Mouse (Mus musculus): Measurements from ENCODE around the gene Nlk.
"Not testable (repeated sequence)": the region's sequence is repeated elsewhere in the genome, so short reads cannot be mapped to it uniquely, and the experiment has no call there.

Nlk gene

DNA sequence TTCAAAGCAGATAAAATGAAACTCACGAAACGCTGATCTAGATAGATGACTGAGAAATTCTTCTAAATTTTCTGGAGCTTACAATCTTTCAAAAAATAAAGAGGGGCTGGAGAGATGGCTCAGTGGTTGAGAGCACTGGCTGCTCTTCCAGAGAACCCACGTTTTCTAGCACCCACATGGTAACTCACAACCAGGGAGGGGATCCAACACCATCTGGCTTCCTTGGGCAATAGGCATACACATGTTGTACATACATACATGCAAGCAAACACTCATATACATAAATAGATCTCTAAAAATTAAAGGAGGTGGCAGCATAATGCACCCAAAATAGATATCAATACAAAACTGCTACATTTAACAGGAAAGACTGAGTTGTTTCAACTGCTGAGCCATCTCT lies 16.1 kb downstream of the Nlk start:
- no peak for DNase-seq (ENCODE audit: low spot score)

DNA sequence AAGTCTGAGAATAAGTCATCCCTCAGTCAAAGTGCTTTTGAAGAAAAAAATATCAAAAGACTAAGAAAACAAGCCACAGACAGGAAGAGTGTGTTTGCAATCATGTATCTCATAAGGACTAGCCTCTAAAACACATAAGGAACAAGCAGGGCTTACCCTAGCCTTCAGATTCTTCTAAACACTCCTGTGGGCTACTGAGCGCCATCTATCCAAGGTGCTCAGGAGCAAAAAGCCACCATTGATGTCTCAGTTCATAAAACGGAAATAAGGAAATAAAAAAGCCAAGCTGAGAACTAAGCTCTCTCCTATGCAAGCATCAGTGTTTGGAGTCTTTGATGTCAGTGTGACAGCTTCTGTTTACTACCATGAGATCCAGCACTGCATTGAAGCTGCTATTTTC lies 18.4 kb downstream of the Nlk start:
- DNase-seq (ENCODE audit: low spot score): no peak

- DNase-seq (ENCODE audit: low spot score): no peak
Observed at GRCm38 (mm10) chr11:78668647-78669046, 28.5 kb downstream of the Nlk start.

DNA sequence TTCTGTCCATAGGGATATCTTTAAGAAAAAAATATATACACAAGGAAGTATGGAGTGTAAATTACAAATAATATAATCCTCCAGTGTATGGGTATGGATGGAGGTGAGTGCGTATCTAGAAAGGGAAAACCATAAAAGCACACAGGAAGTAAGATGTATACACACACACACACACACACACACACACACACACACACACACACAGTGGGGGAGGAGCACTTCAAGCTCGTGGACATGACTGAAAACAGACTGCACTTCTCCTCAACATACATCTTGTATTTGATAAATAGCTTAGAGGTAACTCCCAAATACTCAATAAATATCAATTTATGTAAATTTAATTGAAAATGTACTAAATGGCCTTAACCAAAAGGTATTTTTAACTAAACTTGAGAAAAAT lies 32.3 kb downstream of the Nlk start:
- DNase-seq (ENCODE audit: low spot score): no peak

DNA sequence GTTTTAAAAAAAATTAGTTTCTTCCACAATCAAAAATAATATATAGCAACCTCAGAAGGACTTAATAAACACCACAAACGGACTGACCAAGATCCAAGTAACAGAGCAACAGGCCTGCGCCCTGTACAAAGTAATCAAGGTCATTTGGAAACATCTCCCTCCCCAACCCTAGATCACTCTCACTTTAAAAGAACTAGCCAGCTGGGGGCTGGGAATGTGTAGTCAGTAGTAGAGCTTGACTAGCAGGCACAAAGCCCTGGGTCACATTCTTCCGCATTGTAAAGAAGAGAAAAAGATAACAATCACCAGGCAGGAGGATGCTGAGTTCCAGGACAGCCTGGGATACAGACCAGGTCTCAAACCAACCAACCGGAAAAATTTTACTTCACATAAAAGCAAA lies 33.3 kb downstream of the Nlk start:
- DNase-seq (ENCODE audit: low spot score): no peak

DNA sequence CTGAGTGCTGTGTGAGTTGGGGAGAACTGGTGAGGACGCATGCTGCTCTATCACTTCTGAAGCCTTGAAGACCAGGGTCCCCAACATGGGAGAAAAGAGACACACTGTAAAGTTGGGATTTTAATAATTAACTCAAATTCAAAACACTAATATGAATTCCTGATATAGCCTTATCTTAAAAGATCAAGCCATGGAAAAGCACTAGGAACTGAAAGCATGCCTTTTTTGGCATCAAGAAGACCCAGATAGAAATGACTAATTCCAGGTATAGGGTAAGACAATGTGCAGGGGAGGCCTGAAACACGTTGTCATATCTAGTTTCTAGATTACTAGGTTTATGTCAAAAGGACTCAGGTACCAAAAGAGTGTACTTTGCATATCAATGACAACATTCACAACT lies 48.0 kb downstream of the Nlk start:
- DNase-seq (ENCODE audit: low spot score): no peak

DNA sequence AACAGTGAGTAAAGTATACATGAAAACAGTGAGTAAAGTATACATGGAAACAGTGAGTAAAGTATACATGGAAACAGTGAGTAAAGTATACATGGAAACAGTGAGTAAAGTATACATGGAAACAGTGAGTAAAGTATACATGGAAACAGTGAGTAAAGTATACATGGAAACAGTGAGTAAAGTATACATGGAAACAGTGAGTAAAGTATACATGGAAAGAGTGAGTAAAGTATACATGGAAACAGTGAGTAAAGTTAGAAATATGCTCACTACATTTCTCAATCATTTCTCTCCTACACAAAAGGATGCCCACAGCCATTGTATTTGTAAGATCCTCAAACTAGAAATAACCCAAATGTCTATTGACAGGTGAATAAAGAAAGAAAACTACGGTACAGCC lies 48.8 kb downstream of the Nlk start:
- DNase-seq (ENCODE audit: low spot score): not testable (repeated sequence)

- DNase-seq (ENCODE audit: low spot score): no peak
Observed at GRCm38 (mm10) chr11:78643746-78644145, 53.4 kb downstream of the Nlk start.

DNA sequence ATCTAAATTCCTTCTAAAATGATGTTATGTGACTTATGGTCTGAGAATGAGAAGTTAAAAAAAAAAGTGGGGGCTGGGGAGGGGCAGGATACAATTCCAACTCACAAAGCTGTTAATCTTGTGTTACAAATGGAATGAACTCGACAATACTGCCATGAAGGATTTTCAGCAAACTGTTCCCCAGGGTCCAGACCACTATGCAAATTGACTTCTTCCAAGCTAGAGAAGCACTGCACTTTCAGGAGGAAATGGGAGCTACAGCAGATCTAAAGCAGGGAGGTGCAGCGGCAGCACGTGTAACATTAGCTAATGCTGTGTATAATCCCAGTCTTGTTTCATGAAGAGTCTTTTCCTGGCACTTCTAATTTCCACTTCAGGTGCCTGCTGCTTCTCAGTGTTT lies 55.0 kb downstream of the Nlk start:
- DNase-seq (ENCODE audit: low spot score): no peak

DNA sequence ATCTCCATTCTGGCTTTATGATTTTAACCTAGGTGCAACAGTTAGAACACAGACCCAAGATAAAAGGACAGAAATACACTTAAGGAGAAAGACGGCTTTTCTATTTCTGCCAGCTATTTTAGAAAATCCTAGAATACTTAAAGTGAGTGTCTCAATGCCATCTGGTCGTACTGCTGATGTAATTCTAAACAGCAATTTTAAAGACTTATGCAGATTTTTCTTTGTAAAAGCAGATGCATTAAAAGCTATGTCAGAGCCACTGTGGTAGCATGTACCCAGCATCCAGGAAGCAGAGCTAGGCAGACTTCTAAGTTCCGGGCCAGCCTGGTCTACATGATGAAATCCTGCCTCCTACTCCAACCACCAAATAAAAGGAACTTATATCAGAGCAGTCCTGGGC lies 56.1 kb downstream of the Nlk start:
- no peak for DNase-seq (ENCODE audit: low spot score)

- no peak for DNase-seq (ENCODE audit: low spot score)
Observed at GRCm38 (mm10) chr11:78632782-78633181, 64.4 kb downstream of the Nlk start.

DNA sequence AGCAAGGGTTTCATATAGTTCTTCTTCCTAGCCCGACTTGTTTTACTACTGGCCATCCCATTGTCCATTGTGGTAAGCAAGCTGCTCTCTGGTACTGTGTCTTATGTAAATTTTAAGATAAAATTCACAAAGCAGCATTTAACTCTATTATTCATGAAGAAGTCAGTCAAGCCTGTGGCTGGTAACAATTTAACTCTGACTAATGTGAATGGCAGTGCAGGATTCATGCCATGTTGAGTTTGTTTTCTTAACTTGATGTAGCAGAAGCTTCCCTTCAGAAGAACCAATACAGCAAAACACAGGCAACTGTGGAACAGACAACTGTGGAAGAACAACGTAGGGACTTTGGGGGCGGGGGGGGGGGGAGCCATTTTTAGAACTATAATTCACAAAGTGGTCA lies 68.3 kb downstream of the Nlk start:
- DNase-seq (ENCODE audit: low spot score): no peak

DNA sequence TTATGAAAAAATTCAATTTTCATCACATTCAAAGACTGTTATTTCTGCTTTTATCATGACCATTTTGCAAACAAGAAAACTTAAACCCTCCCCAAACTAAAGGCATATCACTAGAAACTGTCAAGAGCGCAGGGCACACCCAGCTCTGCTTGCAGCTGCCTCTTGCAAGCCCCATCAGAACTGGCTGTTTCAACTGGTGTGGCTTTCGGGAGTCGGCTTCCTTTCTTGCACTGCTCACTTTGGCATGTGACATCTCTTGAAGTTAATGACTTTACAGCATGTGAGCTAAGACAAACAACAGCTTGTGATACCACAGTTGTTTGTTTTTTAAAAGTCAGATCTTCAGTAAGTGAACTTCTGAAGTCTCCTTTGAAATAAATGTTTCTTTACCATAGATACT lies 72.8 kb downstream of the Nlk start:
- DNase-seq (ENCODE audit: low spot score): no peak

GRCm38 (mm10) chr11:78621926-78622325 lies 75.2 kb downstream of the Nlk start:
- no peak for DNase-seq (ENCODE audit: low spot score)

GRCm38 (mm10) chr11:78620179-78620578 lies 77.0 kb downstream of the Nlk start:
- no peak for DNase-seq (ENCODE audit: low spot score)

- no peak for DNase-seq (ENCODE audit: low spot score)
Observed at GRCm38 (mm10) chr11:78611273-78611672, 85.9 kb downstream of the Nlk start.

DNA sequence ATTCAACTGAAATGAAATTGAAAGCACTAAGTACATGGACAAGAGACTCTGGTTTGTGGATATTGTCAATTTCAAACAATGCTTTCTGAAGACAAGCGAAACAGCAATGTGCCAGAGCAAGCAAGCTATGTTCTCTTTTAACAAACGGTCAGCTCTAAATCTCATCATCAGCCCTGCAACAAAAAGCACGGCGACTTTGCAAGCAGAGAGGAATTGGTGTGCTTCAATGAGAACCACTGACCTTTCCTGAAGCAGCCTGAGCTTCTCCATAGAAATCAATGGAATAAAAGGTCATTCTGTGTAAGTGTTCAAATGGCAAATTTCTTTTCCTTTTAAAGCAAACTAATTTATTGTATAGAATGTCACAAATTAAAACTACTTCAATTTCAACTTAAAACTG lies 87.5 kb downstream of the Nlk start:
- DNase-seq (ENCODE audit: low spot score): no peak

DNA sequence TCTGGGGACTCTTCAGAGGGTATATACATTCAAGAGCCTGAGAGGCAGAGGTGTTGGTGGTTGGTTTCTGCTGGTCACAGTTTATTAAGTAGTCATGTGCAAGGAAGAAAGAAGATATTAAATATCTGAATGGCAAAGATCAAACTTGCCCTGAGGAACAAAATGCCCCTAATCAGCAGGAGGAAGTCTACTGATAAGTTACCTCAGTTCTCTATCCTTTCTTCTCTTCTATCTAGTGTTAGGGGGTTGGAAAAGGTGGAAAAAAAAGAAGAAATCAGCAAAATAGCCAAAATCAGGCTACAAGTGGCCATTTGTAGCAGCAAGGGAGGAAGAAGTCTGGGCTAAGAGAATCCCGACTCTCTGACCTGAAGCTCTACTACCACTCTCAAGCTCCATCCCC lies 92.3 kb downstream of the Nlk start:
- no peak for DNase-seq (ENCODE audit: low spot score)

DNA sequence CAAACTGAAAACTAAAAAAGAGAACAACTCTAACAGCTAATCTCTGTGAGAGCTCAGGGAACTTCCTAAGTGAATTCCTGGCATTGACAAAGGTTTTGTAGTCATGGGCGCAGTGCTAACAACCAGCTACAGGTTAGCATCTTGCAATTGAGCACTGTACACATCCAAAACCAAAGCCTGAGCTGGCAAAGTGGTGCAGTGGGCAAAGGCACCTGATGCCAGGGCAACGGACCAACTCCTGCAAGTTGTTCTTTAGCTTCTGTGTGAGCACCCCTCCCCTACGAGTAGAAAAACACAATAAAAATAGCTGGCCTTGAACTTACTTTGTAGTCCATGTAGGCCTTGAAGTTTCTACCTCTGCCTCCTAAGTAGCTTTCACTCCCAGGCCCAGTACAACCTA lies 94.4 kb downstream of the Nlk start:
- DNase-seq (ENCODE audit: low spot score): no peak

DNA sequence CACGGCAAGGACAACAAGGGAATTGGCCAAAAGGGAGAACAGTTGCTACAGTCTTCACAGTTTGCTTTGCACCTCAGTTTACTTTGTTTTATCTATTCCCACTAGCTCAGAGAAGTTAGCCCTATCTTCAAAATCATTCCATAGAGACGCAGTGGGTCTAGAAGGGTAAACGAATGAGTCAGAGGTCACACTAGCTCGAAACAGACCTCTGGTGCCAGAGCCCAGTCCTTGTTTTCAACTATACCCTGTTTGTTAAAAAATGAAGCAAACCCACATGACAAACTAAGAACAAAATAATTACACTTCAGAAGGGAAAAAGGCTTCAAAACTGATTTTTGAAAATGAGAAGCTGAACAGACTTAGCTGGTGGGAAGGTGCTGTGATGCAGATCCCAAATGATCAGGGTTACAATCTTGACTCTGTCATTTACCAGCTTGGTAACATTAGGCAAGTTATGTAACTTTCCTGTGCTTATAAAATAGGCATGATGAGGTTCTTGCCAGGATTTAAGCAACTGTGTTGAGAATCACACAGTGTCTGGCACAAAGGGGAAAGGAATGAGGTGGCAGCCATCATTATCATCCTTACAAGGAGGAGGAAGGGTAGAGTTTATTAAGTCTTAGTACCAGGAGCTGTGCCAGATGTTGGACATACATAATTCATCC lies 96.1 kb downstream of the Nlk start:
- DNase-seq (ENCODE audit: low spot score): no peak

- DNase-seq (ENCODE audit: low spot score): no peak
Observed at GRCm38 (mm10) chr11:78600496-78600895, 96.7 kb downstream of the Nlk start.

- DNase-seq (ENCODE audit: low spot score): no peak
Observed at GRCm38 (mm10) chr11:78600051-78600450, 97.1 kb downstream of the Nlk start.

- no peak for DNase-seq (ENCODE audit: low spot score)
Observed at GRCm38 (mm10) chr11:78598763-78599415, 98.3 kb downstream of the Nlk start.

GRCm38 (mm10) chr11:78596750-78597149 lies 100.4 kb downstream of the Nlk start:
- no peak for DNase-seq (ENCODE audit: low spot score)
